Mouse (Mus musculus) Patski (cell line): ENCODE measurements around the gene Lrmda. TPM values are rescaled to one million over a fixed set of nuclear protein-coding genes. Genes with fewer than 3 reads are reported as not detected.

ENCODE experiments used
- ATAC-seq: fragments of 100-300 bp; one replicate; pipeline ENCODE4 v1.8.0; 2021
- CTCF ChIA-PET: fragments of 350-600 bp; sonication (Branson Sonifier 250); formaldehyde crosslinking; loops from one replicate; lab custom pipeline; 2022; ENCODE audit warnings: inconsistent platforms; lab: Charles Lee
- POLR2A ChIA-PET: fragments of 350-600 bp; sonication (Branson Sonifier 250); formaldehyde crosslinking; loops from one replicate; lab custom pipeline; 2022; ENCODE audit warnings: antibody characterized with exemption, inconsistent platforms; lab: Charles Lee
- DNase-seq: peaks from one replicate; pipeline ENCODE4 v3.0.0-alpha.2; 2011; ENCODE audit warnings: low read depth, low spot score
- H3K27me3 ChIP-seq: fragments of 371-371 bp; one replicate; pipeline ENCODE4 v1.5.1; 2021
- CTCF ChIP-seq: fragments of 100-300 bp; IDR thresholded peaks from one replicate; pipeline ENCODE4 v1.5.1; 2021
- in situ Hi-C: fragments of 300-500 bp; cut with MboI; formaldehyde crosslinking; loops from 3 replicates; pipeline ENCODE4 v1.11.1; 2018; ENCODE audit warnings: low pct_unique_long_range_greater_than_20kb, mixed read lengths
- polyA plus RNA-seq: library from polyadenylated mRNA; unstranded; gene quantifications from one replicate; pipeline ENCODE4 v1.2.3, GENCODE M21; 2021

Gene Lrmda
- polyA plus RNA-seq, 1 experiment from 2014 or later, result 0.26 TPM

DNA sequence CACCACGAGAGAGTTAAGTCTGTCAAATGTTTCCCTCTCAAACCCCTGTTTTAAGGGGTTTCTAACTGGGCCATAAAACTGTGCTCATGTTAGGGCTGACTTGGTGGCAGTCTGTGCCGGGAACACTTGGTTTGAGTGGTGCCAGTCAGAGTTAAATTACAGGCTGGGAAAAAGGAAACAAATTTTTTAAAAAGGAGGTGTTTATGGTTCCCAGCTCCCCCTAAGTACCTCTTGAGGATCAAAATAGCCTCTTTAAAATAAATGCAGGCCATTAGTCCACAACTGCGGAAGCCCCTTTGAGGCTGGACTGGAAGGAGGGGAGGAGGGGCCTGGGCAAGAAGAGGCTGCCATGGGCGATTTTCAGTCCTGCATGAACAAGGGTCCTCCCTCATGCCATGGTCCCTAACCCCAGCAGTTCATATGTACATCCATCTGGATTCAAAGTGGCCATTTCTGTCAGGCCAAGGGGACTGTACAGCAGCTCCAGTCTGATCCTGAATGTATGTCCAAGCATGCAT is 416.4 kb downstream of the Lrmda start:
- TF ChIP-seq CTCF, result no peak
- CTCF ChIA-PET, result no interaction called here
- in situ Hi-C loops, result no loop called here
- no peaks in the 10 kb centered on the region for H3K27me3 ChIP-seq
- ATAC-seq (no peak), DNase-seq (no peak)
- POLR2A ChIA-PET, result no interaction called here

DNA sequence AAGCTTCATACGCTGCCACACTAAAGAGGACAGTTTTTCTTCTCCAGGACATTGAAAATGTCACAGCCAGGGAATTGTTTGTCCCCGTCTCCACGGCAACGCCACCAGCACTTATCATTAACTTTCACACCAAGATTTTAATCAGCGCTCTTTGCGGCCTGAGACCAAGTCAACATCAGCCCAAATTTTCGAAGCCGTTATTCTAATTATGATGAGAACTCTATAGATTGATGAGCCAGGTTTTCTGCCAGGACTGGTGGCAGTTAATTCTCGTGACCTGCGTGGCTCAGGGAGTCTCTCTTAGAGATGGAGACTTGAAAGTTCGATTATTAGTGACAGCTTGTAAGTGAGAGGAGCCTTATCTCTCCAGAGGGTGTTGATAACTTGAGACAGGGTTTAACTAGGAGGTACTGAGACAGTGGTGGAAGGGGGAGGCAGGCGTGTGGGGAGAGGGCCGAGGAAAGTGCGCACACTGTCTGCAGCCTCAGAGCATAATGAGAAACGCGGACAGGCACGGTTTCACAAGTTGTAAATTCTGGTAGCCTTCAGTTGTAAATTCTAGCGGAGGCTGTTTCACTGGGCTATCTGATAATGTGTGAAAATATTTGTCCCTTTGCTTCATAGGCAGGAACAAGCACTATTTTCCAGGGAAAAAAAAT is 421.0 kb downstream of the Lrmda start:
- no peak for TF ChIP-seq CTCF
- no peak for ATAC-seq
- no peak for DNase-seq
- ChIA-PET POLR2A (no interaction called here), CTCF (no interaction called here)
- in situ Hi-C loops, result loop anchor here (10.0 kb wide), 1 partner anchor 456 kb away; the partner anchor contains the start of gene Zfp503
- no peaks in the 10 kb centered on the region for H3K27me3 ChIP-seq

DNA sequence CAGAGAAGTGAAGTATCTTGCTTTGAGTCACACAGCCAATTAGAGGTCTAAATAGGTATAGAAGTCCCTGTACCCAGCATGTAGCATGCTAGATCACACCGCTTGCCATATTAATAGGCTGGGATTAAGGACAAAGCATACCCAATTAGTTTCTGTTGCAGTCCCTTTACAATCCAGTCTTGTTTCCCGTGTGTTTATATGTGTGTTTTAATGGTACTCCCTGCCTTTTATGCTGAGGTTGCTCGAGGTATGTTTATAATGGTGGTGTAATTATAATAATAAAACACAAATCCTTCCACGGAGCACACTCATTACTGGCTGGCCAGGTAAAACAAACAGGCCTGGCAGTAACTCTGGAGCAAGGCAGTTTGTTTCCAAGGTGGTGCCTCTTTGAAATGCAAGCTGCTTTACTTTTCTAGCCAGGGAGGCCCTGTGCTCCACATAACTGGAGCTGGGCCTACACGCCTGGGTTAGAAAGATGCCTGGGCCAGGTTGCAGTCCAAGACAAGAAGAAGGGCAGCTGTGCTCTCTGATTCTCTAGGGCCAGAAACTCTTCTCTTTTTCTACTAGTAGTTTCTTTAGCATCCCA is 422.4 kb downstream of the Lrmda start:
- ChIA-PET CTCF (no interaction called here), POLR2A (no interaction called here)
- DNase-seq (no peak), ATAC-seq (no peak)
- in situ Hi-C loops, result loop anchor here (10.0 kb wide), 1 partner anchor 457 kb away; the partner anchor contains the start of gene Zfp503
- TF ChIP-seq CTCF, result no peak
- H3K27me3 ChIP-seq, result no peaks in the 10 kb centered on the region

DNA sequence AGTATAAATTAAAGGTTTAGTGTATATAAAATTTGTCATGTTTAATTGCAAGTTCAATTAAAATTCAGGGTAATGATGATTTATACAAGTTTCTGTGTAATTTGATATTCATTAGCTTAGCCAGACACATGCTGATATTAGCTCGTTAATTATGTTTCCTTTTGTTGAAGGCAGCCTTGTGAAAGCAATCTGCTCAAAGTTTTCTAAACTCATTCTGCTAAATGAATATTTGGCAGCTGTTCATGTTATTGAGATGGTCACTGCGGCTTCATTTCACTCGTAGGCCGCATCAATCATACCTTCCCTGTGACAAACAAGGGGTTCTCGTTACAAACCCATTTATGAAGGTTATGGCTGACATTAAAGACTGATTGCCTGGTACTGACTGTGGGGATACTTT is 423.2 kb downstream of the Lrmda start:
- no peak for TF ChIP-seq CTCF
- POLR2A ChIA-PET, result no interaction called here
- CTCF ChIA-PET, result interaction anchor here (1.3 kb wide), 1 partner anchor 9 kb away, joined by 3 read pairs; no protein-coding TSS in a partner anchor
- in situ Hi-C loops, result loop anchor here (10.0 kb wide), 1 partner anchor 458 kb away; the partner anchor contains the start of gene Zfp503
- ATAC-seq, result no peak
- no peaks in the 10 kb centered on the region for H3K27me3 ChIP-seq
- DNase-seq, result no peak

DNA sequence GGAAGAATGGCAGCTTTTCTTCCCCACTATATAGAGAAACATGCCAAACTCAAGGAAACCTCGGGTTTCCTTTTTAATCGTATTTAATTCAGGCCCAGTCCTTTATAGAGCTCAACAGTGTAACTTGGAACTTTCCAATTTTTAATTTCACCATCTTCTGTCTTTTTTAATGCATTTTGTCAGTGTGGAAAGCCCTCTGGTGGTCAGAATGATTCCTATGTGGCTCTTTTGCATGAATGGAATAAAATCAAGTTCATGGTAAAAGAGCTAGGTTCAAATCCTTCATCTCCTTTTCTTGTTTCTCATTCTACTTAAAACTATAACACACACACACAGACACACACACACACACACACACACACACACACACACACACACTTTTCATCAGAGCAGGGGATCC is 425.0 kb downstream of the Lrmda start:
- in situ Hi-C loops, result loop anchor here (10.0 kb wide), 1 partner anchor 460 kb away; the partner anchor contains the start of gene Zfp503
- POLR2A ChIA-PET, result interaction anchor here (0.6 kb wide), 1 partner anchor 373 kb away, joined by 3 read pairs; no protein-coding TSS in a partner anchor
- H3K27me3 ChIP-seq, result no peaks in the 10 kb centered on the region
- DNase-seq, result no peak
- CTCF ChIA-PET, result no interaction called here
- no peak for ATAC-seq
- TF ChIP-seq CTCF, result peak; percentile 11

DNA sequence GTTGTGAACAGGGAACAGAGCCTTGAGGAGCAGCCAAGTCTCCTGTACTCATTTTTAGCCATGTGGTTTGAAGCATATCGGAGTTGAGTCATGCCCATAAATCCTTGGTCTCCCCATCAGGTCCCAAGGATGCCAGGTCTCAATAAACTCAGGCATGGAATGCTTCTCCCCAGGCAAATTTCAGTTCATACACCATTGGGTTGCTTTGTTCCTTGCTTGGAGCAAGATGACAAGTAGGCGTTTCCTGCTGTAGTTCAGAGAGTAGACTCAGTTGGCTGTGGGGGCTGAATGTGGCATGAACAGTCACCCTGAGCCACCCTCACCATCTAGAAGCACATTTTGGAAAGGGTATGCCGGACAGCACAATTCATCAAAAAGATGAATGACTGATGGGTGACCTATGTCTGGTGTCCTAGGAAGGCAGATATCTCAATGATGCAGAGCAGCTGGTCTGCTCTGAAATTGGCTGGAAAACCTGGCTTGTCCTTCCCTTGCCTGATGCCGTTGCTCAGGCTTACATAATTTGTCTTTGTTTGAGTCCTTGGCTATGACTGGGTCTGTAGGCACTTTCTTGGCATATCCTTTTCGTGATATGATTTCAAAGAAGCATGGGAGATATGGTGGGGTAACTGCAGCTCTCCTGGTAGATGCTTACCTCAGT is 425.8 kb downstream of the Lrmda start:
- peak; percentile 30 for DNase-seq
- ChIA-PET CTCF (no interaction called here), POLR2A (no interaction called here)
- in situ Hi-C loops, result loop anchor here (10.0 kb wide), 1 partner anchor 460 kb away; the partner anchor contains the start of gene Zfp503
- no peak for TF ChIP-seq CTCF
- ATAC-seq, result peak; percentile 51
- H3K27me3 ChIP-seq, result no peaks in the 10 kb centered on the region

DNA sequence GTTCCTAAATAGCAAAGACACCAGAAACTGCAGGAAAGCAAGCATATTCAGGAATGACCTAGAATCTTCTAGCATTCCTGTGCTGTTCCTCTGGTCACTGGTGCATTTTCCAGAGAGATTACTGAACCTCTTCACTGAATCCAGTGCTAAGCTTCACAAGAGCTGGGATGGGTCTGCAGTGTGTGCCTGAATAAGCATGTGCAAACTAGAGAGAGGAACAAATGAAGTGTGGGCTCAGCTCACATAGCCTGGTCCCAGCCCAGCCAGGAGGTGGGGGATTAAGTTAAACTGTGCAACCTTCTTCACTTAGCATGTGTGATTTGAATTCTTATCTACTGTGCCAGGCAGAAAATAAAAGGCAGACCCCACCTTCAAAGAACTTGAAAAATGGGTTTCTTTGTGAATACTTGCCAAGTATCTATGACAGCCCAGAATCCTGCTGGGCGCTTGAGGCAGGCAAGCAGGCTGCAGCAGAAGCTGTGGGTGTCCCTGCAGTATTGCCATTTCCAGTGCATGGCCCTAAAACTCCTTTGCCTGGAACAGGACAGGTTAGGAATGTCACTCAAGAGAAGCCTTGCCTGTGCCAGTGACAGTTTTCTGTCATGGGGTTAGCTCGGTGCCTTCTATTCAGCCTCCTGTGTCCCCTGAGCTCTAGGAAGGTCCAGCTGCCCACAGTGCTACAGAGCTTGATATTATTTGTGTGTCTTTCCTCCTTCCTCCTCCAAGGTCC is 426.5 kb downstream of the Lrmda start:
- ChIA-PET CTCF (no interaction called here), POLR2A (interaction anchor here (1.4 kb wide), 1 partner anchor 21 kb away, joined by 3 read pairs; no protein-coding TSS in a partner anchor)
- H3K27me3 ChIP-seq, result no peaks in the 10 kb centered on the region
- ATAC-seq, result no peak
- in situ Hi-C loops, result loop anchor here (10.0 kb wide), 1 partner anchor 461 kb away; the partner anchor contains the start of gene Zfp503
- no peak for TF ChIP-seq CTCF
- no peak for DNase-seq

DNA sequence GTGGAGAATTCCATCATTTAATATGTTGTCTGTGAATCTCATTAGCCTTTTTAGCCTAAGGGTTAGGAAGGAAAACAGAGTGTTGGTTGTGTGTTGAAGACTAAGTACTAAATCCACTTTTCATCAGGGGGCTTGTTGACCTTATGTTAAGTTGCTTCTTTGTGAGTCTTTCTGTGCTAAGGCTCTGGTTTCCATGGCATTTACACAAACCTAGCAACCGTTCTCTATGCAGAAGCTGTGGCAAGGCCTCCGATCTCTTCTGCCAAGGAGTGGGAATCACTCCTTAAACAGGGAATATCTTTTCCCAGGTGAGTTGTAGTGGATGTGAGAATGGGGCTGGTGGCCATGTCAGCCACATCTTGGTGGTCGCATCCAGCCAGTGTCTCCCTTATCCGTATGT is 432.1 kb downstream of the Lrmda start:
- in situ Hi-C loops, result no loop called here
- ATAC-seq (no peak), DNase-seq (no peak)
- ChIA-PET CTCF (no interaction called here), POLR2A (no interaction called here)
- TF ChIP-seq CTCF, result no peak
- no peaks in the 10 kb centered on the region for H3K27me3 ChIP-seq

DNA sequence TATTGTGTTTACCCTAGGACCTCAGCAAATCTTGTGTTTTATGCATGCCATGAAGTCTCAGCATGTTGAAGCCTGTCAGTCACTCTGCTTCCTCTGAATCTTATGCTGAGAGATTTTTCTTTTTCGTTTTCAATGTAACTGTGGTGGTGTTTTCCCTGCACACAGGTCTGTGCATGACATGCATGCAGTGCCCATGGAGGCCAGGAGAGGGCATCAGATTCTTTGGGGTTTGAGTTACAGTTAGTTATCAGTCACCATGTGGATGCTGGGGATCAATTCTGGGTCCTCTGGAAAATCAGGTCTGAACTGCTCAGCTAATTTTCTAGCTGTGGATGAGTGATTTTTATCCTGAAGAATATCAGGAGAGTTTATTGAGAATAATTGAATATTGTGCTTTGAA is 444.8 kb downstream of the Lrmda start:
- CTCF ChIA-PET, result no interaction called here
- peak; percentile 47 for TF ChIP-seq CTCF
- POLR2A ChIA-PET, result no interaction called here
- DNase-seq (no peak), ATAC-seq (no peak)
- H3K27me3 ChIP-seq, result no peaks in the 10 kb centered on the region
- in situ Hi-C loops, result no loop called here

DNA sequence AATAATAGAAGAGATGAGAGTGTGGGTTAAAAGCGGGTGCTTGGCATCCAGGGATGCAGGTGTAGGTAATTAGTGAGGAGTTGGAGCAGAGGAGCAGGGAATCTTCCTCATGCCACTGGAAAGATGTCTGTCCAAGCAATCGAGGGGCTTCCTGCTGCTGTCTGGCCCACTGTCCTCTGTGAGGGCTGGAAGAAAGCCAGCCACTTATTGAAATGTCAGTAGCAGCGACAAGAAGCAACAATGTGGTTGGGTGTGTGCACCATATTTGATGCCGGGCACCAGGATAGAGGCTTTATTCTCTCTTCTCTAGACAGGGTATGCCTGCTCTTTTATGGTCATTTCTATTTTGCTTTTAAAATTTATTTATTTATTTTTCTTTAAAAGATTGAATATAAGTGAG is 451.5 kb downstream of the Lrmda start:
- ATAC-seq (no peak), DNase-seq (no peak)
- TF ChIP-seq CTCF, result no peak
- CTCF ChIA-PET, result no interaction called here
- no peaks in the 10 kb centered on the region for H3K27me3 ChIP-seq
- POLR2A ChIA-PET, result interaction anchor here (0.6 kb wide), 1 partner anchor 213 kb away, joined by 5 read pairs; no protein-coding TSS in a partner anchor
- in situ Hi-C loops, result no loop called here
